Mouse (Mus musculus) megakaryocyte, embryonic 14.5 days (primary cell): ENCODE measurements at regions not wholly inside any gene's neighbourhood (a gene's known extent, or its start where the extent isn't known, plus 50 kb on each side); places are given as distances from the start of the nearest gene placed in this dataset.

Source experiments
- H3K27me3 ChIP-seq: replicated peaks from 2 replicates; pipeline ENCODE3; 2012; ENCODE audit warnings: inconsistent platforms
- H3K36me3 ChIP-seq: replicated peaks from 2 replicates; pipeline ENCODE3; 2012; ENCODE audit warnings: low read length, inconsistent platforms, mixed read lengths
- H3K4me1 ChIP-seq: 2 replicates; pipeline ENCODE4 v1.6.1; 2012; ENCODE audit warnings: inconsistent platforms
- H3K4me3 ChIP-seq: replicated peaks from 2 replicates; pipeline ENCODE3; 2012; ENCODE audit warnings: moderate library complexity, mild to moderate bottlenecking, inconsistent platforms
- H3K9me3 ChIP-seq: 2 replicates; pipeline ENCODE4 v1.6.1; 2012; ENCODE audit warnings: inconsistent platforms
- FLI1 ChIP-seq: IDR thresholded peaks from 2 replicates; pipeline ENCODE4 v1.6.1; 2012; ENCODE audit warnings: low read length, inconsistent platforms, mixed read lengths
- GATA1 ChIP-seq: IDR thresholded peaks from 3 replicates; pipeline ENCODE4 v1.6.1; 2012; ENCODE audit warnings: mixed read lengths, low read length, inconsistent platforms, borderline replicate concordance

GRCm38 (mm10) chr15:38585610-38586009 is 1160.3 kb downstream of the 4930447A16Rik start:
- H3K9me3 ChIP-seq: no peaks in the 10 kb centered on the region
- H3K36me3 ChIP-seq: no peaks in the 10 kb centered on the region
- no peak overlapping the region for H3K4me3 ChIP-seq
- peaks cover 57% of the 10 kb centered on the region for H3K27me3 ChIP-seq
- TF ChIP-seq FLI1: no peak
- TF ChIP-seq GATA1: no peak
- no peaks in the 10 kb centered on the region for H3K4me1 ChIP-seq

GRCm38 (mm10) chr15:38586594-38586993 is 1161.2 kb downstream of the 4930447A16Rik start:
- H3K4me1 ChIP-seq: no peaks in the 10 kb centered on the region
- H3K9me3 ChIP-seq: no peaks in the 10 kb centered on the region; the same call in 1 of the 2 replicates
- no peak overlapping the region for H3K4me3 ChIP-seq
- peaks cover 56% of the 10 kb centered on the region for H3K27me3 ChIP-seq
- no peaks in the 10 kb centered on the region for H3K36me3 ChIP-seq
- no peak for TF ChIP-seq GATA1
- TF ChIP-seq FLI1: no peak

GRCm38 (mm10) chr15:38588268-38588667 is 1162.9 kb downstream of the 4930447A16Rik start:
- no peak for TF ChIP-seq FLI1
- TF ChIP-seq GATA1: no peak
- Histone ChIP-seq H3K4me1 (no peaks in the 10 kb centered on the region), H3K4me3 (no peak overlapping the region), H3K36me3 (no peaks in the 10 kb centered on the region), H3K9me3 (peaks cover 3% of the 10 kb centered on the region; the same call in 1 of the 2 replicates), H3K27me3 (peaks cover 48% of the 10 kb centered on the region)

GRCm38 (mm10) chr15:38589010-38589409 is 1163.7 kb downstream of the 4930447A16Rik start:
- Histone ChIP-seq H3K4me3 (no peak overlapping the region), H3K4me1 (no peaks in the 10 kb centered on the region), H3K9me3 (peaks cover 3% of the 10 kb centered on the region; the same call in 1 of the 2 replicates), H3K27me3 (peaks cover 47% of the 10 kb centered on the region), H3K36me3 (no peaks in the 10 kb centered on the region)
- TF ChIP-seq GATA1 (no peak), FLI1 (no peak)

- H3K9me3 ChIP-seq: peaks cover 3% of the 10 kb centered on the region; the same call in 1 of the 2 replicates
- no peaks in the 10 kb centered on the region for H3K36me3 ChIP-seq
- H3K4me3 ChIP-seq: no peak overlapping the region
- no peaks in the 10 kb centered on the region for H3K4me1 ChIP-seq
- TF ChIP-seq GATA1 (no peak), FLI1 (no peak)
- H3K27me3 ChIP-seq: peaks cover 51% of the 10 kb centered on the region
Observed at GRCm38 (mm10) chr15:38589675-38590074, 1164.3 kb downstream of the 4930447A16Rik start.

GRCm38 (mm10) chr15:38594095-38594494 is 1168.7 kb downstream of the 4930447A16Rik start:
- no peak for TF ChIP-seq GATA1
- no peak for TF ChIP-seq FLI1
- Histone ChIP-seq H3K27me3 (peaks cover 32% of the 10 kb centered on the region), H3K4me3 (no peak overlapping the region), H3K9me3 (peaks cover 3% of the 10 kb centered on the region; the same call in 1 of the 2 replicates), H3K4me1 (peaks cover 11% of the 10 kb centered on the region), H3K36me3 (no peaks in the 10 kb centered on the region)

GRCm38 (mm10) chr15:38594747-38595146 is 1169.4 kb downstream of the 4930447A16Rik start:
- no peak for TF ChIP-seq FLI1
- TF ChIP-seq GATA1: no peak
- Histone ChIP-seq H3K4me1 (peaks cover 11% of the 10 kb centered on the region), H3K4me3 (no peak overlapping the region), H3K36me3 (no peaks in the 10 kb centered on the region), H3K27me3 (peaks cover 30% of the 10 kb centered on the region), H3K9me3 (peaks cover 7% of the 10 kb centered on the region; the same call in 1 of the 2 replicates)

GRCm38 (mm10) chr15:38595820-38596219 is 1170.5 kb downstream of the 4930447A16Rik start:
- Histone ChIP-seq H3K9me3 (peaks cover 17% of the 10 kb centered on the region), H3K4me3 (no peak overlapping the region), H3K36me3 (no peaks in the 10 kb centered on the region), H3K27me3 (peaks cover 29% of the 10 kb centered on the region), H3K4me1 (peaks cover 11% of the 10 kb centered on the region)
- TF ChIP-seq FLI1 (no peak), GATA1 (no peak)

- TF ChIP-seq FLI1 (no peak), GATA1 (no peak)
- H3K4me3 ChIP-seq: no peak overlapping the region
Observed at GRCm38 (mm10) chr15:38597458-38597857, 1172.1 kb downstream of the 4930447A16Rik start.

GRCm38 (mm10) chr15:38601436-38601835 is 1176.1 kb downstream of the 4930447A16Rik start:
- no peak overlapping the region for H3K4me3 ChIP-seq
- peaks cover 17% of the 10 kb centered on the region for H3K4me1 ChIP-seq
- H3K9me3 ChIP-seq: peaks cover 14% of the 10 kb centered on the region
- H3K27me3 ChIP-seq: peaks cover 18% of the 10 kb centered on the region
- H3K36me3 ChIP-seq: no peaks in the 10 kb centered on the region
- TF ChIP-seq FLI1 (no peak), GATA1 (no peak)

More at GRCm38 (mm10) chr15:38597458-38597857, 1172.1 kb downstream of the 4930447A16Rik start:
- Histone ChIP-seq H3K9me3 (peaks cover 17% of the 10 kb centered on the region), H3K36me3 (no peaks in the 10 kb centered on the region), H3K4me1 (peaks cover 17% of the 10 kb centered on the region), H3K27me3 (peaks cover 24% of the 10 kb centered on the region)
